Mouse (Mus musculus) WW6 (cell line): Measurements from ENCODE around the gene Hey2.

Experiments
- DNase-seq: peaks from one replicate; pipeline ENCODE4 v3.0.0-alpha.2; 2013; ENCODE audit warnings: low read depth, low spot score

Hey2 gene

GRCm38 (mm10) chr10:30791016-30791415, 51.6 kb downstream of the Hey2 start:
- DNase-seq, result no peak

- DNase-seq, result no peak
Measured at GRCm38 (mm10) chr10:30789521-30789920, 53.1 kb downstream of the Hey2 start.

- DNase-seq, result no peak
Measured at GRCm38 (mm10) chr10:30788340-30788721, 54.3 kb downstream of the Hey2 start.

GRCm38 (mm10) chr10:30787684-30788339, 54.8 kb downstream of the Hey2 start:
- no peak for DNase-seq

GRCm38 (mm10) chr10:30786103-30786754, 56.4 kb downstream of the Hey2 start:
- no peak for DNase-seq
